Mouse (Mus musculus) left cerebral cortex, adult 9 months (tissue): ENCODE results near the gene Ift57.

Experiments used
- DNase-seq, 2 experiments: peaks; one replicate each; pipeline ENCODE4 v3.0.0; 2022; ENCODE audit warnings: low spot score in 2 of 2

Ift57 gene

GRCm38 (mm10) chr16:49752906-49753305, 53.9 kb downstream of the Ift57 start:
- DNase-seq: no peak

DNA sequence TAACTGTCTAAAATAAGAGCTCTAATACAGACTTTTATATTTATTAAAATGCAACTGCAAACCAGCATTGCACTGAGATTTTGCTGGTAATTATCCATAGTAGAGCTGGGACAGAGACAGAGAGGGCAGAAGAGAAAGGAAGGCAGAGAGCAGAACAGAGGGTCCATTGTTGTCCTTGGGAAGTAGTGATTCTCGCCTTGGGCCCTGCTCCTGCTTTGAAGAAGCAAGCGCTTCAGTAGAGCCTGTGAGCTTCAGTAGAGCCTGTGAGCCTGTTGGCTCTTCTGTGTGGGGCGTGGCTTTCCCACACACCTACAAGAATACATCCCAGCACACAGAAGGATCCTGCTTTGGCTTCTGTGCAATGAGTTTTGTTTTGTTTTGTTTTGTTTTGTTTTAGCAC, 54.3 kb downstream of the Ift57 start:
- DNase-seq: no peak

DNA sequence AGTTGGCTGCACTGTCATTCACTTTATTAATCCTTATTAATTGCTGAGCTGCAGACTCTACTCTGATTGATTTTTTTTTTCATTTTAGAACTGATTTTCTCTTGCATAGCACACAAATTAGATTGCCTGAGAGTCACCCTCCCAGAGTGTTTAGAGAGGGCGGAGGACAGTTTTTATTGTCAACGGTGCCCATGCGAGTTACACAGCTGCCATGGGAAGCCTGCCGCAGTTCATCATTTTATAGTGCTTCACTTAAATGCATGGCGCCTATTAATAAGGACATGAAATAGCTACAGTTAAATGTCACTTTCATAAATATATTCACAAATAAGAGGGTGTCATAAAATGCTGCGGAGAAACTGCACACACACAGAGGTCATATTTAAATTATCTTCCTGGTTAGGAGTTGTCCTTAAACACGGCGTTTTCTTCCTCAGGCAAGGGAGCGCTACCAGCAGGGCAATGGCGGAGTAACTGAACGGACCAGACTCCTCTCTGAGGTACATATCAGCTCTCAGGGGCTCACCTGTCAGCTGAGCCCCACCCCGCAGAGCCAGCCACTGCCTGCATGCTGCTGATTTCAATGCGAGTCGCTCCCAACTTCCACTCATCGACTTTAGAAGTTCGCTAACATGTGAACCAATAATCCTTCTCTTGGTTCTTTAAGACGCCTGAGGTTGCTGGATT, 61.6 kb downstream of the Ift57 start:
- no peak for DNase-seq

GRCm38 (mm10) chr16:49761981-49762380, 62.9 kb downstream of the Ift57 start:
- no peak for DNase-seq

DNA sequence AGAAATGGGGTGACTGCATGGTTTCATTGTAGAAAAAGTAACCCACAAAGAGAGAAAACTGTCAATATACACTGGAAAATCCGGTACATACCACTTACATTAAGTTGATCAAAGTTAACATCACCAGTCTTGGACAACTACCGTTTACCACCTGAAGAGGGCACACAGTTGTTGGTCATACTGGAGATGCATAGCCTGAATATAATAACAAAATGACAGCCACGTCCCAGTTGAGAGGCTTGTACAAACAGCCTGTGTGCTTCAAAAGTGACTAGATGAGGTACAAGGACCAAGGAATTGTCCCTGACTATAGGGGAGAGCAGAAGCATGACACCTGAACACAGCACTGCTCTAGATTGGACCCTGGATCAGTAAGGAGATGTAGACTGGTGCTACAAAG, 67.3 kb downstream of the Ift57 start:
- no peak for DNase-seq

GRCm38 (mm10) chr16:49768491-49769031, 69.5 kb downstream of the Ift57 start:
- DNase-seq: no peak

GRCm38 (mm10) chr16:49769831-49770261, 70.8 kb downstream of the Ift57 start:
- no peak for DNase-seq

- no peak for DNase-seq
These were observed 71.5 kb downstream of the Ift57 start for GRCm38 (mm10) chr16:49770320-49771189.

DNA sequence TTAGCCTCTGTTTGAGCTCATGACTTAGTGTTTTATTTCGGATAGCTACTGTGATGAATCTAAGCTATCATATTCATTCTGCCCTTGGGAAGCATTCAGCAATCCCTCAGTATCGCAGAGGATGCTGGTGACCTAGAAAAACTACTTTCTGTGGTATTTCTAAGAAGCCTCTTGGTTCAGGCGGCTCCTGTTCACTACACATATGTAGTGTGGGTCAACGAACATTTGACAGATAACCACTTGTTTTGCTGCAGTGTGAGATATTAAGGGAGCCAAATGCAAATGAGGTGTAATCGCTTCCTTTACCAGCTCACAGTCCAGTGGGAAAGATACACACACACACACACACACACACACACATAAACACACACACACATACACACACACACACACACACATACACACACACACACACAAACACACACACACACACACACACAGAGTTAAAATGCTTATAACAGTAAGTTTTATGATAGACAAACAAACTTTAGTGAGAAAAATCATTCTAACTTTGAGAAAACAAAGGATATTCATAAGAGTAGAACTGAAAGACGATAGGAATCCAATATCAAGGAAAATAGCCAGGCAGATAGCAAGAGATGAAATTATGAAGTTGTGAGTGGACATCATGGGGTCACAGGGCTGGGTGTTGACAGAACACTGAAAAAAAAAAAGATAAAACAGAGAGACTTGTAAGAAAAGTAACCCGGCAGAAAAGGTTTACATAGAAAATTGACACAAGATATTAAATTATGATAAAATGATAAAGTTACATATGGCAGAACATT, 72.8 kb downstream of the Ift57 start:
- DNase-seq: no peak

GRCm38 (mm10) chr16:49772576-49772975, 73.5 kb downstream of the Ift57 start:
- no peak for DNase-seq

GRCm38 (mm10) chr16:49773068-49773467, 74.0 kb downstream of the Ift57 start:
- no peak for DNase-seq

DNA sequence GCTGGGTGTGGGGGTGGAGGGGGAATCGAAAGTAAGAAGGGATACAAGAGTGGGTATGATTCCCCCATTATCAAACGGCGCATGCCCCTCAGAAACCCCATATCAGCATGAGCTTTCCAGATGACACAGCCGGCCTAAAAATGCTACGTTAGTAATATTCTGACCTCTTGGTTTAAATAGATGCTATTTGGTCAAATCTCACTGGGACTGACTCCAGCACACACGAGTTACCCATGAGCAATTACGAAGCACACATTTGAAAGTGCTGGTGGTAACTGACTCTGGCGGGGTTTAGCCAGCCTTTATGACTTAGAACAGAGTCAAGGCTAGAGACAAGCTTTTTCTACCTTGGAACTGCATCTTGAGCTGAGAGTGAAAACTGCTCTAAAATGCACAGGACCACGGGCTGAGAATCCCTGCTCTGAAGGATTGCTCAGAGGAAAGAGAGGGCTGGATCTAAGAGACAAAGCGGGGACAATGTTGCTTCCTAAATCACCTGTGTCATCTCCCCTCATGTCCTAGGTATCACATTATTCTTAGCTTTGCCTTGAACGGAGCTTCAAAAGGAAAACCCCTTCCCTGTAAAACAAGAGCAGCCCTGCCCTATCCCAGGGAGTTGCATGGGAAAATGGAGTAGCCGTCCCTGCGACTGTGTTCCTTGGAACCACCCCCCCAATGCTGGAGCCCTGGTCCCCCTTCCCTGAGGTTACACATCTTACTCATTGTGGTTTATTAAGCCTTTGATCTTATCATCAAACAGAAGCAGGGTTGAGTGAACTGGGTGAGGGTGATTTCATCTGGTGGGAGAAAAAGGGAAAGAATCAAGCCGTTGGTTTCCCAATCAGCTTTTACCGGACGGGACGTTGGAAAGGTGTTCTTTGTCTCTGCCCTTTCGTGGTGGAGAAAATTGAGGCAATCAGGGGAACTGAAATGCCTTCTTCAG, 75.3 kb downstream of the Ift57 start:
- DNase-seq: no peak

DNA sequence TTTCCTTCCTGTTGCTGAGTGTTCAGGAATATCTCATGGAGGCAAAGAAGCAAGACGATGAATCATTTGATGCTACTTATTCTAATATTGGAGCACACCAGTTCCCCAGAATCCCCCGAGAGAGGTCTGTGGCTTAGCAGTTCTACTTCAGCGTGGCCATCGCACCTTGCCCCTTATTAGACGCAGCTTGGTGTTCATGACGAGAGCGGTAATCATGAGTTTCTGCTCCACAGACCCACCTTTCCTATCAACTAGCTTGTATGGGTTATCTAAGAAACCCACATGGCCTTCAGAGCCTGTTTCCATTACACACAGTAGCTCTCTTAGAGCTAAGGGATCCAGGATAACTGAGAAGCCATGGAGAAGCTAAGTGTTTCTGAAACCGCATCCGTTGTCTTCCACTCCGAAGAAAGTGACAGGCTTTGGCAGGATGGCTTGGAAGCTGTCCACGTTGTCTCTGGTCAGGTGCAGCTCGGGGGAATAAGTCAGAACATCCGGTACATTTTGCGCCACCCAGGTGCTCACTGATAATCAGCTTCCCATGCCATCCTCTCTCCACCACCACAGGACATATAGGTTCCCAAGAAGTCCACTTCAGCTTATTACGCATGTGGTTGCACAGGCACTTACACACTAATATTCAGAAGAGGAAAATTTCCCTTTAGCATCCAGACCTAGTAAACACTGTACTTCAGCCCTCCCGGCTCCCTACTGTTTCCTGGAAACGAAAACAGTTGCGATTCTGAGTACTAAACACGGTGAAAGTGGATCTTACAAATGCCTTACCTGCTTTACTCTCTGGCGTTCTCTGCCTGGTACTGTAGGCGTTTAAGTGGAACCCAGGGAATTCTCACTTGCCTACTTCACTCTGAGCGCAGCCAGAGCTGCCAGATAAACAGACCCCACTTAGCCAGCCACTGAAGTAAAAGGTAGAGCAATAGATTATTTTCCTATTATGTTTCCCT, 76.3 kb downstream of the Ift57 start:
- no peak for DNase-seq

- no peak for DNase-seq
These were observed 77.9 kb downstream of the Ift57 start for GRCm38 (mm10) chr16:49776981-49777380.

GRCm38 (mm10) chr16:49781556-49782156, 82.6 kb downstream of the Ift57 start:
- no peak for DNase-seq

DNA sequence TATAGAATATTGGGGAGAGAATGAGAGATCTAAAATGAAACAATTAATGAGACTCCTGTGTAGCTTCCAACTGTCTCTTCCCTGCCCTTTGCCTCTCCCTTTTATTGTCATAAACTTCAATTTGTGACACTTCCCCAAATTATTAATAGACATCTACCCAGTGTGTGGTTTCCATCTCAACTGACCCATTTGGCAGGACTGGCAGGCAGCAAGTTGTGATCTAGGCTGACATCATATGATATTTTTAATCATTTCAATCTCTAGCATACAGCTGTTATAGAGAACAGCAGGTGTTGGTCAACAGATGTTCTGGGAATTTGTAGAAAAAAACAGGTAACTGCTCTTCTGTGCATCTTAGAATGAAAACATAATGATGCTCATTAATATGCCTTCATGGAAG, 84.3 kb downstream of the Ift57 start:
- DNase-seq: no peak

GRCm38 (mm10) chr16:49786116-49786515, 87.1 kb downstream of the Ift57 start:
- no peak for DNase-seq

DNA sequence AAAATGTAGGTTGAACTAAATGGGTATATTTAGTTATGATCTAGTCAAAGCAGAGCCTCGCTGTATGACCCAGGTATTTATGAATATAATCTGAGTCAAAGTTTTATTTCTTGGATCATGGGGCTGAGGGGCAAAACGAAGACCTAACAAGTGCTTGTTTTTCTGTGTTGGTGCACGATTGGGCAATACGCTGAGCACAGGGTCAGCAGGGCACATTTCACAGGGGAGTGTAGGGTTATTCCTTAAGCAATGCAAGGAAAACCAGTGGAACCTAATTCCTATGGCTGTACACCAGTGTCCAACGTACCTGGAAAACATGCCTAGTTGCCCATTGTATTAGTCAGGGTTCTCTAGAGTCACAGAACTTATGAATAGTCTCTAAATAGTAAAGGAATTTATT, 88.7 kb downstream of the Ift57 start:
- no peak for DNase-seq
